Mouse (Mus musculus) midbrain, embryonic 10.5 days (tissue): ENCODE results near the gene Vps29. TPM values are rescaled to one million over a fixed set of nuclear protein-coding genes. Genes with fewer than 3 reads are reported as not detected.

Source experiments
- DNase-seq: peaks from one replicate; pipeline ENCODE4 v3.0.0-alpha.2; 2017; ENCODE audit warnings: low spot score
- H3K27ac ChIP-seq: fragments of 300-500 bp; sonication (generic); replicated peaks from 2 replicates; pipeline ENCODE4 v1.5.1; 2016; ENCODE audit warnings: mild to moderate bottlenecking
- H3K27me3 ChIP-seq: fragments of 300-500 bp; sonication (generic); 2 replicates; pipeline ENCODE4 v1.6.1; 2016; ENCODE audit warnings: low read depth, mild to moderate bottlenecking; ENCODE audit not compliant: poor library complexity, severe bottlenecking
- H3K36me3 ChIP-seq: fragments of 300-500 bp; sonication (generic); 2 replicates; pipeline ENCODE4 v1.6.1; 2016; ENCODE audit warnings: mild to moderate bottlenecking, moderate library complexity
- H3K4me1 ChIP-seq: fragments of 300-500 bp; sonication (generic); 2 replicates; pipeline ENCODE4 v1.6.1; 2016
- H3K4me3 ChIP-seq: fragments of 300-500 bp; sonication (generic); 2 replicates; pipeline ENCODE4 v1.5.1; 2016; ENCODE audit warnings: mild to moderate bottlenecking, moderate library complexity
- H3K9me3 ChIP-seq: fragments of 300-500 bp; sonication (generic); replicated peaks from 2 replicates; pipeline ENCODE4 v1.6.1; 2016; ENCODE audit warnings: mild to moderate bottlenecking
- whole genome bisulfite sequencing: fragments of 180-500 bp; shearing (Covaris S2); methylation state at CpG from one replicate; pipeline ENCODE4 v1.1.7; 2016; 5-methylcytosine and 5-hydroxymethylcytosine counted together
- polyA plus RNA-seq: library from polyadenylated mRNA; unstranded; fragments of >200 nt; fragmentation: Nextera tagmentation; extraction: Ambion mirVana; gene quantifications from 2 replicates; pipeline ENCODE4 v1.2.1, GENCODE M21; 2016

The Vps29 gene
- polyA plus RNA-seq, 1 experiment from 2014 or later = 218 TPM

DNA sequence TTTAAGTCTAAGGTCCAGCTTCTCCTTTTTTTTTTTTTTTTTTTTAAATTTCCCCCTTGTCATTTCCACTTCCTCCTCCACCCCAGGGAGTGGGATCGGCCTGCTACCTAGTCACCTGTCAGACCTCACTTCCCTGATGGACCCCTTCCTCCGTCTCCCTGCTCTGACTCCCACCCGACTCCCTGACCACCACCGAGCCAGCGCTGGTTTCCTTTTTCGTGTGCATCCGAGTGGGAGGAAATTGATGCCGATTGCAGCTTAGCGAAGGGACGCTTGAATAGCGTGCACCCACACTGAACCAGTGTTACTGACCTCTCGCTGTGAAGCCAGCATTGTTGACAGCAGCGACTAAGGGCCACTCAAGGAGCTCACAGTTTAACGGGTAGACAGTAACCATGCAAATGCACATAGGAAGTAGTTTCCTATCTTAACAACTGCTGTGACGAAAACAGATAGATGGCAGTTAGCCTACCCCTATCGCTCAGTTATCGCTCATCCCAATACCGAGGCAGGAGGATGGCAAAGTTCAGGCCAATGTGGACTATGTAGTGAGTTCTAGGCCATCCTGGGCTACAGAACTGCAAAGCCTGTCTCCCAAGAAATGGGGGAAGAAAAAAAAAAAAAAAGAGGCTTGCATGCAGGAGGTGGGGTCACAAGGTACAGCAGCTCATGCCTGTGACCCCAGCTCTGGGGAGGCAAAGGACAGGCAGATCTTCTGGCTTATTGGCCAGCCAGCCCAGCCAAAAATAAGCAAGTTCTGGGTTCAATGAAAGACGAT is 38.2 kb downstream of the Vps29 start:
- H3K4me1 ChIP-seq = peaks cover 13% of the 10 kb centered on the region
- peak overlapping the region; percentile 85 for H3K27ac ChIP-seq
- peak; percentile 31 for DNase-seq
- no peaks in the 10 kb centered on the region for H3K27me3 ChIP-seq
- 18% methylated on average over 19 of the region's 19 CpGs for WGBS
- peak overlapping the region; percentile 91 for H3K4me3 ChIP-seq
- H3K9me3 ChIP-seq = no peaks in the 10 kb centered on the region
- peaks cover 20% of the 10 kb centered on the region for H3K36me3 ChIP-seq

DNA sequence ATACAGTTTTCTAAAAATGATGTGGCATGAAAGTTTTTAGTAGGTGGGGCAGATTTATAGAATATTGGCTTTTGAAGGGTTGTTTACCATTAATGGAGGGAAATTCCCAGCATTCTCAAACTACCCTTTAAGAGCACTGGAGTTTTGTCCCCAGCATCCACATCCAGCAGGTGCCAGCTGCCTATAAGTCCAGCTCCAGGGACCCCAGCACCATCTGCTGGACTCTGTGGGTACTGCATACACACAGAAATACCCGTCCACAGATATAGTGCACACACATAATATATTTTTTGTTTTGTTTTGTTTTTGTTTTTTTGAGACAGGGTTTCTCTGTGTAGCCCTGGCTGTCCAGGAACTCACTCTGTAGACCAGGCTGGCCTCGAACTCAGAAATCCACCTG is 39.7 kb downstream of the Vps29 start:
- Histone ChIP-seq H3K9me3 (no peaks in the 10 kb centered on the region), H3K36me3 (peaks cover 33% of the 10 kb centered on the region), H3K27ac (no peak overlapping the region), H3K4me1 (peaks cover 13% of the 10 kb centered on the region), H3K4me3 (0 out of 2 replicates have a peak overlapping the region, but pooled peaks have one; percentile 91), H3K27me3 (no peaks in the 10 kb centered on the region)
- WGBS = 52% methylated on average over 2 of the region's 2 CpGs
- peak; percentile 67 for DNase-seq

DNA sequence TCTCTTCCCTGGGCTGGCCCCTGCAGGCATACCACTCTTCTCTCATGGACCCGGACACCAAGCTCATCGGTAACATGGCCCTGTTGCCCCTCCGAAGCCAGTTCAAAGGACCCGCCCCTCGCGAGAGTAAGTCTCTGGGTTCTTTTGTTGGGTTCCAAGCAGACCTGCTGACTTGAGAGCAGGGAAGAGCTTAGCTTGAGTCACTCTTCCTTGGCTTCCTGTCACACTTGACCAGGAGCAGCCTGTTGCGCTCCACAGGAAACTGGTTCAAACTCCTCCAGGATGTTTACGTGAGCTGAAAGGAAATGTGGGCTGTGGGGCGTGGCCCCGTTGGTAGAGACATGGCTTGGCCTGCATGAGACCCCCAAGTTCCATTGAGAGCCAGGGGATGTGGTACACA is 42.6 kb downstream of the Vps29 start:
- H3K36me3 ChIP-seq = peaks cover 61% of the 10 kb centered on the region
- H3K4me1 ChIP-seq = peaks cover 13% of the 10 kb centered on the region
- H3K9me3 ChIP-seq = no peaks in the 10 kb centered on the region
- no peak overlapping the region for H3K4me3 ChIP-seq
- H3K27me3 ChIP-seq = no peaks in the 10 kb centered on the region
- no peak for DNase-seq
- WGBS = 89% methylated on average over 10 of the region's 10 CpGs
- H3K27ac ChIP-seq = no peak overlapping the region

DNA sequence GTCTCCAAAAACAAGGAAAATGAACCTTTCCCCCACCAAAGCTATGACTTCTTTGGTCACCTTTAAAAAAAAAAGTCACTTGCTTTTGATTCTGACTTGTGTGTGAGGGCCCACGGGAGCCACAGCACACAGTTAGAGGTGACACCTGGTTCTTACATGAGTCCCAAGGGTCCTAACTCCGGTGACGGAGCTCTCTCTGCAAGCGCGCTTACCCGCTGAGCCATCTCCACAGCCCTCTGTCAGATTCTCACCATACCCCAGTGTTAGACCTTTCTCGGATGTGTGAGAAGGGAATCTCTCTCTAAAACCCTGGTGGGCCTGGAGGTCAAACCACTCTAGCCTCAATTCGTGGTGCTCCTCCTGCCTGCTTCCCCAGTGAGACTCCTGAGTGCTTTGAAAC is 43.3 kb downstream of the Vps29 start:
- no peak for DNase-seq
- Histone ChIP-seq H3K9me3 (no peaks in the 10 kb centered on the region), H3K27ac (no peak overlapping the region), H3K4me3 (no peak overlapping the region), H3K4me1 (peaks cover 9% of the 10 kb centered on the region), H3K27me3 (no peaks in the 10 kb centered on the region), H3K36me3 (peaks cover 68% of the 10 kb centered on the region)
- WGBS = 94% methylated on average over 8 of the region's 8 CpGs

DNA sequence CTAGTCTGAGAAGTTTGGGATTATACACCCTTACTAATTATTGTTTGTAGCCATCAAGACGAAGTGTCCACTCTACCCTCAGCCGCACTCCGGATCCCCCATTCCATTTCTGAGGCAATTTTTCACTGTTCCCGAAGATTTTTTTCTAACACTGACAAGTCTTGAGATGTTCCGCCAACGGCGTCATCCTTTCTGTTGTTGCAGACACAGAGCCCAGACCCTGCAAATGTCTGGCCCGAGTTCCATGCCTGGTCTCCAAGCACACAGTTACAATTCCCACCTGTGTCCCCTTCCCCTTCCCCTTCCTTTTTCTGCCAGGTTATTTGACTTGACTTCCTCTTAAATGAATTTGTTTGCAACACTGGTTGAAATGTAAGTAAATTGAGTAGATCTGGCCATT is 45.7 kb downstream of the Vps29 start:
- Histone ChIP-seq H3K4me3 (no peak overlapping the region), H3K9me3 (no peaks in the 10 kb centered on the region), H3K4me1 (no peaks in the 10 kb centered on the region), H3K27me3 (no peaks in the 10 kb centered on the region), H3K36me3 (peaks cover 86% of the 10 kb centered on the region), H3K27ac (no peak overlapping the region)
- no peak for DNase-seq
- 97% methylated on average over 8 of the region's 8 CpGs for WGBS

DNA sequence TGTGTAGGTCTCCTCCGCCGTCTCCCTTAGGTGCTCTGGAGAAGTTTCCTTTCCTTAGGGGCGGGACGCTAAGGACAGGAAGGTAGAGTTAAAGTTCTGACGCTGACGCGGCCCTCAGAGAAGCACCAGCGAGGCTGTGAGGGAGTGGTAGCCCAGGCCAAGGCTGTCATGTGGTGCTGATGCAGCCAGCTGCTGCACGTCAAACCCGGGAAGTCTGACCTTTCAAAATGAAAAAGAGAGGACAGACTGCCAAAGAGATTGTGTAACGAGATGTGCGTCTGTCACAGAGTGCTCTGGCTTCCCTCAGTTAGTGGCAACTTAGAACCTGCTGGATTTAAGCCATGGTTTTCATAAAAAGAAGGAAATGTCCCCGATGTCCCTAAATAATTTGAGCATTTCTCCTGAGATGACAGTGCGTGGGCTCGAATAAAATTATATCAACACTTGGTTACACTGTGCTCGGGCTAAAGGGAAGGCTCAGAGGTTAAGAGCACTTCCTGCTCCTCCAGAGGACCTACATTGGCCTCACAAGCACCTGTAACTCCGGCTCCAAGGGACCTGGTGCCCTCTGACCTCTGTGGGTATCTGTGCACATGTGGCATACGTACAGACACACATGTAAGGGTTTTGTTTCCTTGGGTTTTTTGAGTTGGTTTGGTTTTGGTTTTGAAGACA is 46.6 kb downstream of the Vps29 start:
- Histone ChIP-seq H3K36me3 (peaks cover 91% of the 10 kb centered on the region), H3K4me1 (no peaks in the 10 kb centered on the region), H3K27me3 (no peaks in the 10 kb centered on the region), H3K9me3 (no peaks in the 10 kb centered on the region), H3K27ac (no peak overlapping the region), H3K4me3 (no peak overlapping the region)
- no peak for DNase-seq
- 90% methylated on average over 18 of the region's 18 CpGs for WGBS

DNA sequence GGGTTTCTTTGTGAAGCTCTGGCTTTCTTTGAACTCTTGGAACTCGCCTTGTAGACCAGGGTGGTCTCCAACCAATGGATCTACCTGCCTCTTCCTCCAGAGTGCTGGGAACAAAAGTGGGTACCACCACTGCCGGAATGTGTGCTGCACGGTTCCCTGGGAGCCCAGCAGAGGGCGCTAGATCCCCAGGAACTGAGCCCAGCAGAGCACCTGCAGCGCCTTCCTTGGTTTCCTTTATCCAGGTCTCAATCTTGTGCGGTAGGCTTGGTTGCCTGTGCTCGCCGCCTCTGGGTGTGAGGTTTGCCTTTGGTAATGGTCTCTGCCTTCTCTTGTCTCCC is 47.1 kb downstream of the Vps29 start:
- DNase-seq = peak; percentile 64
- Histone ChIP-seq H3K9me3 (no peaks in the 10 kb centered on the region), H3K36me3 (peaks cover 96% of the 10 kb centered on the region), H3K27ac (no peak overlapping the region), H3K4me1 (no peaks in the 10 kb centered on the region), H3K4me3 (no peak overlapping the region), H3K27me3 (no peaks in the 10 kb centered on the region)
- 25% methylated on average over 8 of the region's 8 CpGs for WGBS

DNA sequence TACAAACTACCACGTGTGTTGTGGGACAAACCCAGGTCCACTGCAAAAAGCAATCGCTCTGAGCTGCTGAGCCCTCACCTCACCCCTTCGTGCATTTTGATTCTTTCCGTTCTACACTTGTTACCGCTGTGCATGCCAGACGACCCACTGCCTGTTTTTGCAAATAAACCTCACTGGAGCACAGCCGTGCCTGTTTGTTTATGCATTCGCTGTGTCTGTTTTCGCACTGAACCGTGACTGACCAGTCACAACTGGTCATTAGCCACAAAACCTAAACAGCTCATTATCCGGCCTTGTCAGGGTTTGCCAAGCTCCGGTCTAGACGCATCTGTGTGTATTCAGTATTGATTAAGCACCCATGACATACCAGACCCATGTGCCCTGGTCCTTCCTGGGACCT is 48.0 kb downstream of the Vps29 start:
- Histone ChIP-seq H3K27ac (no peak overlapping the region), H3K4me1 (no peaks in the 10 kb centered on the region), H3K4me3 (no peak overlapping the region), H3K9me3 (peaks cover 7% of the 10 kb centered on the region; the same call in 1 of the 2 replicates), H3K36me3 (peaks cover 98% of the 10 kb centered on the region), H3K27me3 (no peaks in the 10 kb centered on the region)
- WGBS = 93% methylated on average over 13 of the region's 13 CpGs
- DNase-seq = no peak

DNA sequence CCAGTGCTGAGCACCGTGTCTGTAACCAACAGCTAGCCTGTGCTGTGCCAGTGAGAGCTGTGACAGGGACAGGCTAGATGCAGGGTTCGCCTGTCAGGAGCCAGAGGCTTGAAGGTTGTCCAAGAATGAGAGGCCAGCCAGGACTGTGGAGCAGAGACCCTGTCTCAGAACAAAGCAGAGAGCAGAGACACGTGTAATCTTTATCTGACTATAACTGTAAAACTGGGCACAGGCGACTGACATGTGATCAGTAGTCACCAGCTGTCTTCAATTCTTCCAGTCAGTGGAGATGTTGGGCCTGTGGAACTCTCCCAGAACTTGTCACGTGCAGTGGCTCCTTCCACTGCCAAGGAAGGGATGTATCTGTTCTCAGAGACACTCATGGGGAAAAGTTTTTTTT is 48.6 kb downstream of the Vps29 start:
- Histone ChIP-seq H3K4me3 (no peak overlapping the region), H3K9me3 (peaks cover 7% of the 10 kb centered on the region; the same call in 1 of the 2 replicates), H3K36me3 (peaks cover 98% of the 10 kb centered on the region), H3K4me1 (no peaks in the 10 kb centered on the region), H3K27me3 (no peaks in the 10 kb centered on the region), H3K27ac (no peak overlapping the region)
- WGBS = 89% methylated on average over 5 of the region's 5 CpGs
- DNase-seq = no peak

DNA sequence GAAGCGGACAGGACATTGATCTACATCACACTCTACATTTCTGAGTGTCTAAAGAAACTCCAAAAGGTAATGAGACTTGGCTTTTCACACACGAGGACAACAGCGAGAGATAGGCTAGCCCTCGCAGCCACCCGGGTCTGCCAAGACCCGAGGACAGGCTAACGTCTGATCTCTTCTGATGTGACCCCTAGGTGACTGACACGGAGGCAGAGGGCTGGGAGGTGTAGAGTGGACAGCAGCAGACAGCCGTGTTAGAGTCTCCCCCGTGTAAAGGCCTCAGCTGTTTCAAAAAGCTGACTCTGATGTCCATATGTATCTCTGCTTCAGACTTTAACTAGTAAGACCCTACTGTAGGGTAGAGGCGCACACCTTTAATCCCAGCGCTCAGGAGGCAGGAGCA is 49.2 kb downstream of the Vps29 start:
- 94% methylated on average over 12 of the region's 12 CpGs for WGBS
- no peak for DNase-seq
- peaks cover 93% of the 10 kb centered on the region for H3K36me3 ChIP-seq
- H3K4me3 ChIP-seq = no peak overlapping the region
- no peak overlapping the region for H3K27ac ChIP-seq
- peaks cover 7% of the 10 kb centered on the region; the same call in 1 of the 2 replicates for H3K9me3 ChIP-seq
- no peaks in the 10 kb centered on the region for H3K4me1 ChIP-seq
- H3K27me3 ChIP-seq = no peaks in the 10 kb centered on the region

DNA sequence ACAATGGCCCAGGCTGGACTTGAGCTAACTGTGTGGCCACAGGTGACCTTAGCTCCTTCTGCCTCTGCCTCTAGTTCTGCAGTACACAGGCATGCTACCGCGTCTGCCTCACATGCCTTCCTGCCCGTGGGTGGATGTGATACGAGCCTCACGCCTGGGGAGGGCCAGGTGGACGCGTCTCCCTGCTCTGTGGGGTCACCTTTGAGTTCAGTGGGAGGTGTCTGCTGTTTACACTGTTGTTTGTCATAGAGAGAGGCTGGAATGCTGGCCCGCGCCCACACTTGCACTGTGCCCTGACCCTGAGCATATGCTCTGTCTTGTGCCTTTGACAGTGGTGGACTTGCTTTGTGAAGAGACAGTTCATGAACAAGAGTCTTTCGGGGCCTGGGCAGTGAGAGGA is 51.4 kb downstream of the Vps29 start:
- WGBS = 97% methylated on average over 10 of the region's 10 CpGs
- no peaks in the 10 kb centered on the region for H3K4me1 ChIP-seq
- no peak overlapping the region for H3K4me3 ChIP-seq
- H3K36me3 ChIP-seq = peaks cover 82% of the 10 kb centered on the region
- no peaks in the 10 kb centered on the region for H3K27me3 ChIP-seq
- no peak for DNase-seq
- no peak overlapping the region for H3K27ac ChIP-seq
- peaks cover 10% of the 10 kb centered on the region; the same call in 1 of the 2 replicates for H3K9me3 ChIP-seq

DNA sequence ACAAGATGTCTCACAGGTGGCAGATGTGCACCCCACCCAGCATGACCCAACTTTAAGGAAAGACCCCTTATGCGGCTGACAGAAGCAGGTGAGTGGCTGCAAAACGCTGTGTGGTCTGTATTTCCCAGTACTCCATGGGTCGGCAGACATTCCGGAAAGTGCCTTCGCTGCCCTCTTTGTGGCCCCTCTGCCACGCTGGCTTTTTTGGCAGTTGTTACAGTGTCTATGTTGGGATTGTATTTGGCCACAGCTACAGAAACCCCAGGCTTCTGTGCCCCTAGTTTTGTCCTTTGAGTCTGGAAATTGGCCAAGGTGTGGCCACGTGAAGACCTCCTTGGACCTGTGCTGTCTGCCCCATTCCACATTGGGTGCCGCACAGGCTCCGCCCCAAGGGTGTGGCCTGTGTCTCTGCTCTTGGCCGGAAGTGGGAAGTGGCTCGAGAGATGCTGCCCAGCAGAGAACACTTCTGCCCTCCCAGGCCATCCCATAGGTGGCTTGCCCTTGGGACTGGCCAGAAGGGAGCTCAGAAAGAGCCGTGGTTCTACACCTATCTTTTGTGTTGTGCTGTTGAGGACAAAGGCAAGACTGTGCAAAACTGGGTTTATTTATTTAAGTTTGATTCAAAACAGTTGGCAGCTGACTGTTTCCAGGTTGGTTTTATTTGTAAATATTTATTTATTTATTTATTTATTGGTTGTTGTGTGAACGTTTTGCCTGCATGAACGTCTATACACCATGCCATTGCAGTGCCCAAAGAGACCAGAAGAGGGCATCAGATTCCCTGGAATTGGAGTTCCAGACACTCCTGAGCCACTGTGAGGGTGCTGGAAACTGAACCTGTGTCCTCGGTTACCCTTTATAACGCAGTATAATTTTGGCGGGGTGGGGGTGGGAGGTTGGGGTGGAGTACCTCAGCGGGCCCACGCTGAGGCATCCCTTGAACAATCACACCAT is 55.8 kb downstream of the Vps29 start:
- no peaks in the 10 kb centered on the region for H3K27me3 ChIP-seq
- peaks cover 38% of the 10 kb centered on the region for H3K36me3 ChIP-seq
- H3K9me3 ChIP-seq = peaks cover 10% of the 10 kb centered on the region; the same call in 1 of the 2 replicates
- no peaks in the 10 kb centered on the region for H3K4me1 ChIP-seq
- no peak for DNase-seq
- H3K27ac ChIP-seq = no peak overlapping the region
- 87% methylated on average over 19 of the region's 19 CpGs for WGBS
- no peak overlapping the region for H3K4me3 ChIP-seq
